Mouse (Mus musculus) cortical plate, adult 2 months (tissue): Measurements from ENCODE around the gene Fam76b.

Experiments used
- CTCF ChIP-seq: fragments of 200-500 bp; IDR thresholded peaks from 2 replicates; pipeline ENCODE4 v1.5.1; 2011; ENCODE audit warnings: mild to moderate bottlenecking, control low read depth, low read length; ENCODE audit not compliant: insufficient read depth; ENCODE audit errors: extremely low read depth
- POLR2A ChIP-seq: fragments of 200-500 bp; IDR thresholded peaks from 2 replicates; pipeline ENCODE4 v1.6.1; 2011; ENCODE audit warnings: mild to moderate bottlenecking, low read length, control low read depth; ENCODE audit not compliant: insufficient read depth; ENCODE audit errors: extremely low read depth

DNA sequence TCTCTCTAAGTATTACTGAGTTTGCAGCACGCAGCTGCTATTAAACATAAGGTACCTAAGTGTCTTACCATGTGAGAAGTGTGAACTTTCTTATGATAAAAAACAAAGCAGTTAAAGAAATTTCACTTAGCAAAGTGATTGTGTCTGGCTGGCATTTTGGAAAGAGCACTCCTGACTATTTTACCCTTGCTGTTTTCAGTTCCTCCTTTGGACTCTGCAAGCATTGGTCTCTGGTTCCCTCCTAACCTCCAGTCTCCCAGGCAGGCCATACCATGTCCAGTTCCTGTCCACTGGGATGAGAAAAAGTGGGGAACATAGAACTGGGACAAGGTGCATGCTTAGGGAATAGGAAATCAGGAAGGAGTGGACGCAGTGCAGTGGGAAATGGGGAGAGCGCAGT lies 74.5 kb downstream of the Fam76b start:
- TF ChIP-seq CTCF (no peak), POLR2A (no peak)
